Mouse (Mus musculus): ENCODE results near the gene Acsl1. TPM values are rescaled to one million over a fixed set of nuclear protein-coding genes. Genes with fewer than 3 reads are reported as not detected.

Acsl1 gene
- 47.7 and 51.1 TPM in 2 replicates for polyA plus RNA-seq (2012; rRNA removed)

DNA sequence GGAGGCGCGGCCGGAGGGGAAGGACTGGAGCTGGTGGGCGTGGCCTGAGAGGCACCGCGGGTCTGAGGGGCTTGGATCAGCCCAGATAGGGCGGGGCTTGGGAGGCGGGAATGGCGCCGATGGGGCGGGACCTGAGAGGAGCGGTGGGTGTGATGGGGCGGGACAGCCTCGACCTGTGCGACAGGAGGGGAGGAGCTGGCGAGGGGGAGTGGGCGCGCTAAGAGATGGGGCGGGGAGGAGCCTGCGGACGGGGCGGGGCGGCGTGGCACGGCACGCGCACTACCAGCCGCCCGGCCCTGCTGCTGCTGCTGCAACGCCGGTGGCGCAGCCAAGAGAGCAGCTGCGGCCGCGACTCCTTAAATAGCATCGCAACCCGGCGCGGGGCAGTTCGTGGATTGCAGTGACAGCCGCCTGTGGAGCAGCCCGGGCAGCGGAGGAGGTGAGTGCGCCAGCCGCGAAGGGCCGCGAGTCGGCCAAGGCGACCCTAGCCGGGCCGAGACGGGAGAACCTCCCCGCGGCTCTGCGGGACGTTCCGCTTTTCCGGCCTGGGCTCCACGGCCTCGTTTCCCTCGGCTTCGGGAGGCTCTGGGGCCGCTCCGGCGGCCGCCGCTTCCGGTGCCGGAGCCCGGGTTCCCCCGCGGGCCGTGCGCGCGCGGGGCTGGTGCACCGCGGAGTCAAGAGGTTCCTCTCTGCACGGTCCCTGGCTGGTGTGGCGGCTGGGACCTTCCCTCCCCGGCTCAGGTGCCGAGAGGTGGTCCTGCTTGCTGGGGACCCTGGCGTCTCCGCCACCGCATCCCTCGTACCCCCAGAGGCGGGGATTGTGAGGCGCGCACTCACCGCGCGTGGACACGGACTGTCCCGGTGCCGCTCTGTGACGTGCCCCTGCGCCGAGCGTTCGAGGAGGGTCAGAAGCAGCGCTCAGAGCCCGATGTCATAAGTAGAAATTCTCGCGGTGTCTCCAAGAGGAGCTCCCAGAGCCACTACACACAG lies at the start of gene Acsl1:
Gene Acsl1 (plus strand): TSS at position 246 of the 990 bp plus-strand sequence.
- H3K4me3 ChIP-seq (replicated peaks; ENCODE audit: insufficient read depth, low read depth, low read length) = peak within 1 kb of the TSS; percentile 59

DNA sequence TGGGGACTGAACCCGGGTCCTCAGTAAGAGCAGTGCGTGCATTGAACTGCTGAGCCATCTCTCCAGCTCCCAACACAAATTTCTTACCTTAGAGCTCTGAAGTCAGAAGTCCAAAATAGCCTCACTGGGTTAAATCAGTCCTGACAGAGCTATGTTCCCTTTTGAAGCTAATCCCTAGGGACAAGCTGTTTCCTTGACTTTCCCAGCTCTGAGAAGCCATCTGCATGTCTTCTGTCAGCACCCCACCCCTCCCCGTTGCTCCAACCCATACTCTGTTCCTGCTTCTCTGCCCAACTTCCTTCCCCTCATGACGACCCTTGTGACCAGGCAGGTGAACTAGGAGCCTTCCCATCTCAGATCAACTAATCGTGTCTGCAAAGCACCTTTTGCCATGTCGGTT lies 49.3 kb upstream of the Acsl1 start:
- H3K27me3 ChIP-seq (ENCODE audit: control insufficient read depth, insufficient read depth, low read length) = no peaks in the 10 kb centered on the region
- WGBS = 80% methylated on average over 6 of the region's 6 CpGs
- H3K4me1 ChIP-seq (ENCODE audit: control insufficient read depth, insufficient read depth, low read length) = no peaks in the 10 kb centered on the region
- H3K27ac ChIP-seq (ENCODE audit: insufficient read depth, low read length) = no peak overlapping the region
- TF ChIP-seq CTCF (IDR thresholded peaks at IDR 0.05; ENCODE audit: borderline replicate concordance, insufficient read depth, low read depth, low read length) = no peak
- TF ChIP-seq POLR2A (IDR thresholded peaks at IDR 0.05; ENCODE audit: borderline replicate concordance, insufficient read depth, low read length) = no peak
- DNase-seq = no peak
- H3K4me3 ChIP-seq (replicated peaks; ENCODE audit: insufficient read depth, low read depth, low read length) = no peak overlapping the region

More for the DNA sequence above, at the start of gene Acsl1:
- peak; percentile 98 to 99 for DNase-seq
- Histone ChIP-seq H3K27ac (ENCODE audit: insufficient read depth, low read length) (peak within 1 kb of the TSS; percentile 30), H3K4me1 (ENCODE audit: control insufficient read depth, insufficient read depth, low read length) (peaks cover 4% of the 10 kb centered on the region; the same call in 1 of the 2 replicates), H3K27me3 (ENCODE audit: control insufficient read depth, insufficient read depth, low read length) (no peaks in the 10 kb centered on the region)
- under 1% methylated on average over 105 of the region's 106 CpGs for WGBS
- TF ChIP-seq POLR2A (IDR thresholded peaks at IDR 0.05; ENCODE audit: borderline replicate concordance, insufficient read depth, low read length) = peak; percentile 57
- no peak for TF ChIP-seq CTCF (IDR thresholded peaks at IDR 0.05; ENCODE audit: borderline replicate concordance, insufficient read depth, low read depth, low read length)

DNA sequence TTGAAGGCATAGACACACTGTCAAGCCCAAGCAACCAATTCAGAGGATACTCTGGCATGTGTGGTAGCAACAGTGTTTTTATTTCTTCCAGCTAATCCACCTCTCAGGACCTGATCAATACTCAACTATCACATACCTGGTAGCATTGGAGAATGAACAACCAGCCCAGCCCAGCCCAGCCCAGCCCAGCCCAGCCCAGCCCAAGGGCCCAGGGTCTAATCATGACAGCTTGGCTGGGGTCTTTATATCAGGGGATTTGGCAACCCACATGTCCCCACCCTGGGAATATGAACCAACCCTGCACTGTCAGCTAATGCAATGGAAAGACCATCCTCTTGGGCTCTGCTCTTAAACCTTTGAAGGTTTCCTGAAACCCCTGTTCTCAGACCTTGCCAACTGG lies 42.9 kb upstream of the Acsl1 start:
- TF ChIP-seq CTCF (IDR thresholded peaks at IDR 0.05; ENCODE audit: borderline replicate concordance, insufficient read depth, low read depth, low read length) = no peak
- TF ChIP-seq POLR2A (IDR thresholded peaks at IDR 0.05; ENCODE audit: borderline replicate concordance, insufficient read depth, low read length) = no peak
- Histone ChIP-seq H3K27ac (ENCODE audit: insufficient read depth, low read length) (no peak overlapping the region), H3K4me1 (ENCODE audit: control insufficient read depth, insufficient read depth, low read length) (no peaks in the 10 kb centered on the region), H3K4me3 (replicated peaks; ENCODE audit: insufficient read depth, low read depth, low read length) (no peak overlapping the region), H3K27me3 (ENCODE audit: control insufficient read depth, insufficient read depth, low read length) (no peaks in the 10 kb centered on the region)
- DNase-seq = no peak

DNA sequence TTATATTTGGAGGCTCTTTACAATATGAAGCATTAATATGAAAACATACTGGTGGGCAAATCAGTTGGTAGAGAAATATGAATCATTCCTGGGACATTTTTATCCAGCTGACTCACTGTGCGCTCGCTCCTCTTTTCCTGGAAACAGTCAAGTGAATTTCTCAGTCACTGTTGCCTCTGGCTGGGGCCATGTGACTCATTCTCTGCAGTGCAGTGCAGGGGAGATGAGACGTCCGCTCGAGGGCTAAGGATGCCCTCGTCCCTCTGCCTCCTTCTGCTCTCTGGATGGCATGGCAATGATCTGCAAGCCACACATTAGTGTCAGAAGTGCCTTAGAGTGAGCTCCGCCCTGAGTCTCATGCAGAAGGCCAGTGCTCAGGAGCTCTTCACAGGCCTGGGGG lies 41.0 kb upstream of the Acsl1 start:
- H3K4me3 ChIP-seq (replicated peaks; ENCODE audit: insufficient read depth, low read depth, low read length) = no peak overlapping the region
- DNase-seq = no peak
- no peaks in the 10 kb centered on the region for H3K27me3 ChIP-seq (ENCODE audit: control insufficient read depth, insufficient read depth, low read length)
- WGBS = 75% methylated on average over 7 of the region's 7 CpGs
- TF ChIP-seq POLR2A (IDR thresholded peaks at IDR 0.05; ENCODE audit: borderline replicate concordance, insufficient read depth, low read length) = no peak
- TF ChIP-seq CTCF (IDR thresholded peaks at IDR 0.05; ENCODE audit: borderline replicate concordance, insufficient read depth, low read depth, low read length) = no peak
- no peaks in the 10 kb centered on the region for H3K4me1 ChIP-seq (ENCODE audit: control insufficient read depth, insufficient read depth, low read length)
- H3K27ac ChIP-seq (ENCODE audit: insufficient read depth, low read length) = no peak overlapping the region

DNA sequence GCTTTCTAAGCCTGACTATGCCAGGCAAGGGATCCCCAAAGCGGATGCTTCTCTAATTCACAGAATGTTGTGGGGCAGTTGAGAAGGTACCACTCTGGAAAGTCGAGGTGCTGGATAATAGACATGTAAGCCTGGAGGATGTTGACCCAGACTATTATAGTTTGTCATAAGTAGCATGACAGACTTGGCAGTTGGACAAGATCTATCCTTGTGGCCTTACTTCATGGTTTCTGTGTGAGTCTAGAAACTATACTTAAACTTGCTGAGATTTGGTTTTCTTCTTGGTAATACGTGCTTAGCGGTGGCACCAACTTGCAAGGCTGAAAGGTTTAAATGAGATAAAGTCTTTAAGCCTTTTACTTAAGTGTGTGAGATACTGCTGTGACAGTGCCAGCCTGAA lies 38.9 kb upstream of the Acsl1 start:
- Histone ChIP-seq H3K4me1 (ENCODE audit: control insufficient read depth, insufficient read depth, low read length) (no peaks in the 10 kb centered on the region), H3K27ac (ENCODE audit: insufficient read depth, low read length) (no peak overlapping the region), H3K4me3 (replicated peaks; ENCODE audit: insufficient read depth, low read depth, low read length) (no peak overlapping the region), H3K27me3 (ENCODE audit: control insufficient read depth, insufficient read depth, low read length) (no peaks in the 10 kb centered on the region)
- no peak for DNase-seq
- 87% methylated on average over 4 of the region's 4 CpGs for WGBS
- TF ChIP-seq CTCF (IDR thresholded peaks at IDR 0.05; ENCODE audit: borderline replicate concordance, insufficient read depth, low read depth, low read length) = no peak
- TF ChIP-seq POLR2A (IDR thresholded peaks at IDR 0.05; ENCODE audit: borderline replicate concordance, insufficient read depth, low read length) = no peak

DNA sequence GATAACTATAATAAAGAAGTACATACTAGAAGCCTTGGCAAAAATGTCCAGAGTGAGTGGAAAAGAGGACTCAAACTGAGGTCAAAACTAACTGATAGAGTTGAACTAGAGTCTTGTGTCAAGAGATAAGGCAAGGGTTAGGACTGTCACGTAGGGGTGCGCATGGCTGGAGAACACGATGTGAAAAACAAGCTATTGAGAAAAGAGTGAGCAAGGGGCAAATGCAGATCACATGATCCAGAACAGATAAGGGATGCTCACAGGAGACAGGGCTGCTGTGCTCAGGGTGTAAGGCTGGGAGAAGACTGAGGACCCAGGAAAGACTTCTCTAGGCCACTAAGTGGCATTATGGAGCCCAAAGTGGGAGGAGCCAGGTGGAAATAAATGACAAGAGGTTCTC lies 38.3 kb upstream of the Acsl1 start:
- Histone ChIP-seq H3K4me1 (ENCODE audit: control insufficient read depth, insufficient read depth, low read length) (no peaks in the 10 kb centered on the region), H3K4me3 (replicated peaks; ENCODE audit: insufficient read depth, low read depth, low read length) (no peak overlapping the region), H3K27ac (ENCODE audit: insufficient read depth, low read length) (no peak overlapping the region), H3K27me3 (ENCODE audit: control insufficient read depth, insufficient read depth, low read length) (no peaks in the 10 kb centered on the region)
- TF ChIP-seq POLR2A (IDR thresholded peaks at IDR 0.05; ENCODE audit: borderline replicate concordance, insufficient read depth, low read length) (no peak), CTCF (IDR thresholded peaks at IDR 0.05; ENCODE audit: borderline replicate concordance, insufficient read depth, low read depth, low read length) (no peak)
- WGBS = 93% methylated on average over 3 of the region's 3 CpGs
- no peak for DNase-seq

DNA sequence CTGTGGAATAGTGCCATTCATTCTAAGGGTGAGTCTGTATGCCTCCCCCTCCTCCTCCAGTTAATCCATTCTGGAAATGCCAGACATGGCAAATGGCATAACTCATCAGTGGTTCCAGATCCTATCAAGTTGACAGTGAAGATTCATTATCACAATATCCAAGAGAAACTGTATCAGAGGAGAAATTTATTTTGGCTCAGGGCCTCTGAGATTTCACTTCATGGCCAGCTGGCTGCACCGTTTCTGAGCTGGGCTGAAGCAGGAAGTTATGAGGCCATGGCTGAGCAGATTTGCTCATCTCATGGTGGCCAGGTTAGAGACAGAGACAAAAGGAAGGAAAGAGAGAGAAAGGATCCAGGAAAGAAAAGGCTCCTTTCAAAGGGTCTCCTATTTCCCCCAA lies 37.2 kb upstream of the Acsl1 start:
- 20% methylated on average over 1 of the region's 1 CpGs for WGBS

DNA sequence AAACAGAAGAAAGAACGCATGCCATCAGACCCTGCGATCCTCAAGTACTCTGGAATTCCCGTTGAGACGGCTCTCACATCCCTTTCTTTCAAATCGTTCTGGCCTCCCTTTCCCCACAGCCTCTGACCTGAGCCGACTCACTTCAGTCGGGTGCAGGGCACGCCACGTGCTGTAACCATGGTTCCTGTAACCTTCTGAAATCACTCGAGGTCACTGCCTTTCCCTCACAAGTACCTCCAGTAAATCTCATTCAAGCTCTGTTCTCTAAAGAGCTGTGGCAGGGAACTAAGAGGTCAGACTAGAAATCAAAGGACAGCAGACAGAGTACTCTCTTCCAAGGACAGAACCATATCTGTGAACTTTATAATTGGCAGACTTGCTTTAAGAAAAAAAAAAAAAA lies 32.3 kb upstream of the Acsl1 start:
- no peak for DNase-seq
- no peak for TF ChIP-seq POLR2A (IDR thresholded peaks at IDR 0.05; ENCODE audit: borderline replicate concordance, insufficient read depth, low read length)
- no peak for TF ChIP-seq CTCF (IDR thresholded peaks at IDR 0.05; ENCODE audit: borderline replicate concordance, insufficient read depth, low read depth, low read length)
- 74% methylated on average over 10 of the region's 10 CpGs for WGBS
- Histone ChIP-seq H3K27me3 (ENCODE audit: control insufficient read depth, insufficient read depth, low read length) (no peaks in the 10 kb centered on the region), H3K4me1 (ENCODE audit: control insufficient read depth, insufficient read depth, low read length) (no peaks in the 10 kb centered on the region), H3K27ac (ENCODE audit: insufficient read depth, low read length) (no peak overlapping the region), H3K4me3 (replicated peaks; ENCODE audit: insufficient read depth, low read depth, low read length) (no peak overlapping the region)

More for the DNA sequence above, 37.2 kb upstream of the Acsl1 start:
- Histone ChIP-seq H3K4me3 (replicated peaks; ENCODE audit: insufficient read depth, low read depth, low read length) (no peak overlapping the region), H3K27me3 (ENCODE audit: control insufficient read depth, insufficient read depth, low read length) (no peaks in the 10 kb centered on the region), H3K27ac (ENCODE audit: insufficient read depth, low read length) (no peak overlapping the region), H3K4me1 (ENCODE audit: control insufficient read depth, insufficient read depth, low read length) (no peaks in the 10 kb centered on the region)
- TF ChIP-seq POLR2A (IDR thresholded peaks at IDR 0.05; ENCODE audit: borderline replicate concordance, insufficient read depth, low read length) (no peak), CTCF (IDR thresholded peaks at IDR 0.05; ENCODE audit: borderline replicate concordance, insufficient read depth, low read depth, low read length) (no peak)
- DNase-seq = no peak
